Mouse (Mus musculus): ENCODE measurements at regions not wholly inside any gene's neighbourhood (a gene's known extent, or its start where the extent isn't known, plus 50 kb on each side); places are given as distances from the start of the nearest gene placed in this dataset.

GRCm38 (mm10) chr2:11359280-11359679, 187.4 kb downstream of the Prkcq start:
- DNase-seq, result no peak
- Histone ChIP-seq H3K27ac (no peak overlapping the region), H3K4me3 (no peak overlapping the region), H3K79me2 (replicated peaks; ENCODE audit: control insufficient read depth, insufficient read depth, low read length) (no peaks in the 10 kb centered on the region), H3K4me1 (ENCODE audit: control insufficient read depth, insufficient read depth, low read length) (no peaks in the 10 kb centered on the region), H3K27me3 (ENCODE audit: control insufficient read depth, insufficient read depth, low read length) (no peaks in the 10 kb centered on the region), H3K9ac (ENCODE audit: low read depth, low read length) (no peak overlapping the region), H3K36me3 (ENCODE audit: control insufficient read depth, insufficient read depth, low read length) (no peaks in the 10 kb centered on the region; the same call in 1 of the 2 replicates)
- TF ChIP-seq CTCF (IDR thresholded peaks at IDR 0.05) (no peak), POLR2A (IDR thresholded peaks at IDR 0.05; ENCODE audit: insufficient read depth, low read depth, low read length) (no peak), EP300 (IDR thresholded peaks at IDR 0.05; ENCODE audit: insufficient read depth, low read depth, low read length) (no peak)
- intact Hi-C loops (cut with DNase I), result no loop called here
- WGBS, result 84% methylated on average over 4 of the region's 4 CpGs

GRCm38 (mm10) chr2:11356714-11357113, 184.8 kb downstream of the Prkcq start:
- Histone ChIP-seq H3K36me3 (ENCODE audit: control insufficient read depth, insufficient read depth, low read length) (no peaks in the 10 kb centered on the region), H3K4me3 (no peak overlapping the region), H3K27ac (no peak overlapping the region), H3K79me2 (replicated peaks; ENCODE audit: control insufficient read depth, insufficient read depth, low read length) (no peaks in the 10 kb centered on the region), H3K9ac (ENCODE audit: low read depth, low read length) (no peak overlapping the region), H3K4me1 (ENCODE audit: control insufficient read depth, insufficient read depth, low read length) (no peaks in the 10 kb centered on the region), H3K27me3 (ENCODE audit: control insufficient read depth, insufficient read depth, low read length) (no peaks in the 10 kb centered on the region)
- DNase-seq, result no peak
- intact Hi-C loops (cut with DNase I), result no loop called here
- no peak for TF ChIP-seq CTCF (IDR thresholded peaks at IDR 0.05)
- TF ChIP-seq EP300 (IDR thresholded peaks at IDR 0.05; ENCODE audit: insufficient read depth, low read depth, low read length), result no peak
- 49% methylated on average over 5 of the region's 5 CpGs for WGBS

GRCm38 (mm10) chr2:11355594-11355993, 183.7 kb downstream of the Prkcq start:
- no peak for DNase-seq
- intact Hi-C loops (cut with DNase I), result no loop called here
- H3K79me2 ChIP-seq (replicated peaks; ENCODE audit: control insufficient read depth, insufficient read depth, low read length), result no peaks in the 10 kb centered on the region
- TF ChIP-seq CTCF (IDR thresholded peaks at IDR 0.05), result no peak
- TF ChIP-seq POLR2A (IDR thresholded peaks at IDR 0.05; ENCODE audit: insufficient read depth, low read depth, low read length), result no peak
- TF ChIP-seq EP300 (IDR thresholded peaks at IDR 0.05; ENCODE audit: insufficient read depth, low read depth, low read length), result no peak
- H3K9ac ChIP-seq (ENCODE audit: low read depth, low read length), result no peak overlapping the region
- no peaks in the 10 kb centered on the region for H3K36me3 ChIP-seq (ENCODE audit: control insufficient read depth, insufficient read depth, low read length)
- no peak overlapping the region for H3K27ac ChIP-seq
- WGBS, result 66% methylated on average over 5 of the region's 5 CpGs
- H3K4me3 ChIP-seq, result no peak overlapping the region
- H3K27me3 ChIP-seq (ENCODE audit: control insufficient read depth, insufficient read depth, low read length), result no peaks in the 10 kb centered on the region
- H3K4me1 ChIP-seq (ENCODE audit: control insufficient read depth, insufficient read depth, low read length), result no peaks in the 10 kb centered on the region
